Mouse (Mus musculus) hindbrain, embryonic 16.5 days (tissue): ENCODE measurements around the gene Rdh9. TPM values are rescaled to one million over a fixed set of nuclear protein-coding genes. Genes with fewer than 3 reads are reported as not detected.

Experiments
- ATAC-seq: fragments of 200-750 bp; cut with Nextera tagmentation; 2 replicates; pipeline ENCODE4 v1.8.0; 2017; ENCODE audit warnings: moderate TSS enrichment, moderate library complexity
- H3K27ac ChIP-seq: fragments of 300-500 bp; sonication (generic); 2 replicates; pipeline ENCODE4 v1.5.1; 2014; ENCODE audit warnings: low read depth, mild to moderate bottlenecking, control low read depth, low read length, moderate library complexity
- H3K27me3 ChIP-seq: fragments of 300-500 bp; sonication (generic); replicated peaks from 2 replicates; pipeline ENCODE4 v1.6.1; 2014; ENCODE audit warnings: low read length; ENCODE audit not compliant: control insufficient read depth, insufficient read depth
- H3K36me3 ChIP-seq: fragments of 300-500 bp; sonication (generic); 2 replicates; pipeline ENCODE4 v1.6.1; 2014; ENCODE audit warnings: mild to moderate bottlenecking, low read length, moderate library complexity, mixed read lengths; ENCODE audit not compliant: control insufficient read depth, insufficient read depth
- H3K4me1 ChIP-seq: fragments of 300-500 bp; sonication (generic); 2 replicates; pipeline ENCODE4 v1.6.1; 2014; ENCODE audit warnings: low read depth, low read length; ENCODE audit not compliant: control insufficient read depth, insufficient read depth
- H3K4me2 ChIP-seq: fragments of 300-500 bp; sonication (generic); 2 replicates; pipeline ENCODE4 v1.6.1; 2014; ENCODE audit warnings: mild to moderate bottlenecking, low read length, control low read depth, moderate library complexity
- H3K4me3 ChIP-seq: fragments of 300-500 bp; sonication (generic); 2 replicates; pipeline ENCODE4 v1.5.1; 2014; ENCODE audit warnings: mild to moderate bottlenecking, low read length, control low read depth, moderate library complexity
- H3K9ac ChIP-seq: fragments of 300-500 bp; sonication (generic); 2 replicates; pipeline ENCODE4 v1.6.1; 2014; ENCODE audit warnings: low read depth, mild to moderate bottlenecking, control low read depth, low read length, moderate library complexity
- H3K9me3 ChIP-seq: fragments of 300-500 bp; sonication (generic); 2 replicates; pipeline ENCODE4 v1.6.1; 2014; ENCODE audit warnings: mild to moderate bottlenecking, low read length, moderate library complexity; ENCODE audit not compliant: control insufficient read depth
- WGBS: fragments of 180-500 bp; shearing (Covaris S2); extraction: QIAGEN DNeasy Blood & Tissue Kit; methylation state at CpG from one replicate; pipeline ENCODE4 v1.1.7; 2014; 5-methylcytosine and 5-hydroxymethylcytosine counted together
- polyA plus RNA-seq: library from polyadenylated mRNA; unstranded; fragments of >200 nt; fragmentation: Nextera tagmentation; extraction: Ambion mirVana; gene quantifications from 2 replicates; pipeline ENCODE4 v1.2.1, GENCODE M21; 2015

The Rdh9 gene
- polyA plus RNA-seq, result 0.20 and 0.21 TPM in 2 replicates

DNA sequence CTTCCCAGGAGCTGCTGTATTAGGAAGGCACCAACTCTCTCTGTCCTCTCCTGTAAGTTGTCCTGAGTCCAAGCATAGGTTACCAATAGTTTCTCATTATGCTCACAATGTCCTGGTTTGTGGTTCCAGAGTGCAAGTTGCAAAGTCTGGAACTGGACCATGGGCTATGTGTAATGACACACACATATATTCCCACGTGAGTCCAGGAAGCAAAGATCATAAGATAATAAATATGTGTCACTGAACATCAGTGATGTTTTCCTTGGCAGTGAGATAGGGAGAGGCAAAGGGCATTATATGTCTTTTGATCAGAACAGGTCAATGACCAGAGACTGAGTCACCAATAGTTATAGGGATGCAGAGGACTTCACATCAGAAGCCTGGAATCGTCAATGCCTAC is at the start of gene Rdh9:
Gene Rdh9 (plus strand): TSS at position 376 of the 400 bp plus-strand sequence.
- no peak within 1 kb of the TSS for H3K4me3 ChIP-seq
- H3K4me2 ChIP-seq, result no peak within 1 kb of the TSS
- WGBS, result 88% methylated on average over 2 of the region's 2 CpGs
- no peaks in the 10 kb centered on the region for H3K4me1 ChIP-seq
- no peaks in the 10 kb centered on the region for H3K27me3 ChIP-seq
- no peak within 1 kb of the TSS for H3K27ac ChIP-seq
- no peaks in the 10 kb centered on the region for H3K36me3 ChIP-seq
- ATAC-seq, result no peak
- no peaks in the 10 kb centered on the region for H3K9me3 ChIP-seq
- no peak within 1 kb of the TSS for H3K9ac ChIP-seq

DNA sequence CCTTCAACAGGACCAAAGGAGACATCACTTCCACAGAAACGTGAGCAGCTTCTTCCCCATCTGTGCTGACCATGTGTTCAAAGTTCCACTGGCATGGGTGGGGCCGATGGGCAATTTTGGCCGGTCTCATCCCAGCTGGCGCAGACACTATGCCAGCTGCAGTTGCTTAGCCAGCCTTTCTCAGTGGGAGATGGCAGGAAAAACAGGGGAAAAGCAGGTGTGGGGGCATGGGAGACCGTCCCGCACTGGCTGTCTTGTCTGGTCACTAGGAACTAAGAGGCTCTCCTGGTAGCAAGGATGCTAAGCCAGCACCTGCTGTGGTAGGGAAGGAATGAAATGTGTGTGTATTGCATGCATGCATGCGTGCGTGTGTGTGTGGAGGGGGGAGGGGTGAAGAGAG is 47.7 kb upstream of the Rdh9 start:
- H3K27me3 ChIP-seq, result no peaks in the 10 kb centered on the region
- no peaks in the 10 kb centered on the region for H3K36me3 ChIP-seq
- no peak overlapping the region for H3K9ac ChIP-seq
- H3K4me2 ChIP-seq, result no peak overlapping the region
- peak; percentile 72 for ATAC-seq
- 57% methylated on average over 8 of the region's 8 CpGs for WGBS
- no peak overlapping the region for H3K4me3 ChIP-seq
- H3K27ac ChIP-seq, result no peak overlapping the region
- H3K9me3 ChIP-seq, result no peaks in the 10 kb centered on the region
- H3K4me1 ChIP-seq, result peaks cover 2% of the 10 kb centered on the region; the same call in 1 of the 2 replicates

DNA sequence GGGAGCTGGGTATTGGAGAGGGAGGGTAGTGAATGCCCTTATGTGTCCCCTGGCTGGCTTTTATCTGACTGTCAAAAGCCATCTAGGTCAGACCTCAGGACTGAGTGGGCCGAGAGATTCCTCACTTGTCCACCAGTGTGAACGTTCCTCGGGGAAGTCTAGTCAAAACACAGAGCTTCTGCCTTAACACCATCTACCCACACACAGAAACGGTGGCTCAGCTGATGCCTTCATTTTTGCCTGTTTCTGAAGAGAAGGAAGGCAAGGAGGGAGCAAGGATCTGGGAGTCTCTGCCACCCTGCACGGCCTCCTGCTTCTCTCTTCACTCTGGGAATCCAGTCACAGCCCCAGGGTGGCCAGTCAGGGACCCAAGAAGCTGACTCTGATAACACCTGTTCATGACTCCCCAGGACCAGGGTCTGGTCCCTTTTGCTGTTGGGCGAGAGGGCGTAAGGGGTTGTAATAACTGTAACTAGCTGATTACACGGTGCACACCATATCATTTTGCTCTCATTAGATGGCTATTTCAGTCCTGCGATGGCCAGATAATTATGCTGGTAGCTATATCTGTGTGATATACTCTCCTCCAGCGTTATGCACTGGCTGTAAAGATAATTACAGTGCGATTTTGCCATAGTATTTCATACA is 45.8 kb upstream of the Rdh9 start:
- Histone ChIP-seq H3K9ac (no peak overlapping the region), H3K4me3 (no peak overlapping the region), H3K36me3 (no peaks in the 10 kb centered on the region), H3K9me3 (no peaks in the 10 kb centered on the region), H3K27ac (no peak overlapping the region), H3K4me2 (no peak overlapping the region), H3K4me1 (peaks cover 2% of the 10 kb centered on the region; the same call in 1 of the 2 replicates), H3K27me3 (no peaks in the 10 kb centered on the region)
- WGBS, result 52% methylated on average over 11 of the region's 11 CpGs
- ATAC-seq, result no peak

DNA sequence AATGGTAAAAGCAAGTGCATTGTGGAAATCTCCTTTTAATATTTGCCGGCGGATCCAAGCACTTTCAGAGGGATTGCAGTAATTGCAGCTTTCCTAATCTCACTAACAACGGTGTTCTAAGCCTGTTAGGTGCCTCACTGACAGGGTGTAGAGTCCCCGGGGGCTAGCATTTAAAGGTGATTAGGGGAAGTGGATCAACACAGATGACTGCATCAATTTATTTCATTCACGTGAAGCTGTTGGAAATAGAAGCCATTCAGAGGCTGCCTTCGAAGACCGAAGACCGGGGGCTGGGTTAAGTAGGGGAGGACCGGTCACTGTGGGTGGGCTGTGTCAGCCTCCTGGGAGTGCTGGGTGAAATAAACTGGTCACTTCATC is 45.3 kb upstream of the Rdh9 start:
- H3K27me3 ChIP-seq, result no peaks in the 10 kb centered on the region
- H3K9ac ChIP-seq, result no peak overlapping the region
- WGBS, result 28% methylated on average over 9 of the region's 9 CpGs
- H3K9me3 ChIP-seq, result no peaks in the 10 kb centered on the region
- no peak for ATAC-seq
- H3K4me2 ChIP-seq, result no peak overlapping the region
- H3K4me3 ChIP-seq, result no peak overlapping the region
- no peak overlapping the region for H3K27ac ChIP-seq
- H3K36me3 ChIP-seq, result no peaks in the 10 kb centered on the region
- H3K4me1 ChIP-seq, result peaks cover 2% of the 10 kb centered on the region; the same call in 1 of the 2 replicates

DNA sequence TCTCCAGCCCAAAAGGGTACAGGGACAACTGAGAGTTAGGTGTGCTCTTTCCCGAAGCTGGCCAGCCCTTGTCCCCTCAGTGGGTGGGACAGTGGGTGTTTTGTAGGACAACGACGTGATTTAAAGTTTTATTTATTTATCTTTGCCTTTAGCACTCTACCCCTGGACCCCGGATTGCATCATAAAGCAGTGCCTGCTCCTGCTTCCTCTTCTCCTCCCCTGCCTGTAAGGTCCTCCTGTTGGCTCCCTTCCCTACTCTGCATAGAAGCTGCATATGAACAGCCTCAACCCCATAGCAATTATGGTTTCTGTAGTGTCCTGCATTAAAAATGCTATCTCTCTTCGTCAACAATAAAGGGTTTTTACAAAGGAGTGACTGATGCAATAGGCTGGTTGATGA is 44.8 kb upstream of the Rdh9 start:
- no peaks in the 10 kb centered on the region for H3K9me3 ChIP-seq
- no peak overlapping the region for H3K4me3 ChIP-seq
- no peak for ATAC-seq
- H3K36me3 ChIP-seq, result no peaks in the 10 kb centered on the region
- peaks cover 2% of the 10 kb centered on the region; the same call in 1 of the 2 replicates for H3K4me1 ChIP-seq
- no peak overlapping the region for H3K27ac ChIP-seq
- H3K4me2 ChIP-seq, result no peak overlapping the region
- 41% methylated on average over 5 of the region's 5 CpGs for WGBS
- no peaks in the 10 kb centered on the region for H3K27me3 ChIP-seq
- no peak overlapping the region for H3K9ac ChIP-seq

DNA sequence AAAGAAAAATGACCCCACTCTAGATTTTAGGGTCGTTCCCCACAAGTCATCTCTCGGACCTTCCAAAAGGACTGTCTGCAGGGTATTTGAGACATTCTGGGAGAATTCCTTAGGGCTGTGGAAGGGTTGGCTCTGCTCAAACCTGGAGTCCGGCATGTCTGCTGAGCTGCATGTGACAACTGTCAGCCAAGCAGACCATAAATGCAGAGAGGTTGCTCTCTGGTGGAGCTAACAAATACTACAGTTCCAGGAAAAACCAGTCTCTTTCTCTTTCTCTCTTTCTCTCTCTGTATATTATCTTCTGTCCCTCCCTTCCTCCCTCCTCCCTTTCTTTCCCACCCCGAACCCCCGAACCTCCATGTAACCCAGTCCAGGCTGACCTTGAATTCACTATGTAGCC is 41.8 kb upstream of the Rdh9 start:
- no peak overlapping the region for H3K4me2 ChIP-seq
- peaks cover 2% of the 10 kb centered on the region; the same call in 1 of the 2 replicates for H3K4me1 ChIP-seq
- no peak overlapping the region for H3K4me3 ChIP-seq
- no peaks in the 10 kb centered on the region for H3K9me3 ChIP-seq
- H3K36me3 ChIP-seq, result no peaks in the 10 kb centered on the region
- WGBS, result 53% methylated on average over 5 of the region's 5 CpGs
- H3K27me3 ChIP-seq, result no peaks in the 10 kb centered on the region
- no peak overlapping the region for H3K27ac ChIP-seq
- no peak for ATAC-seq
- no peak overlapping the region for H3K9ac ChIP-seq

DNA sequence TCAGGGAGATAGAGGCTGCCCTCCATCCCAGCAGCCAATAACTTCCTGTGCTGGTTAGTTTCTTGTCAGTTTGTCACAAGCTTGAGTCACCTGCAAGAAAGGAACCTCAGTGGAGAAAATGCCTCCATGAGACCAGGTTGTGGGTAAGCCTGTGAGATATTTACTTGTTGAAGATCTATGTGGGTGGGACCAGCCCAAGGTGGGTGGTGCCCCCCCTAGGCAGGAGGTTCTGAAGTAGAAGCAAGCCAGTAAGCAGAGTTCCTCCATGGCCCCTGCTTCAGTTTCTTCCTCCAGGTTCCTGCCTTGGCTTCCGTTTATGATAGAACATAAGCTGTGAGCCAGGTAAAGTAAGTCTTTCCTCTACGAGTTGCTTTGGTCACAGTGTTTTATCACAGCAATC is 39.9 kb upstream of the Rdh9 start:
- Histone ChIP-seq H3K9me3 (no peaks in the 10 kb centered on the region), H3K4me3 (no peak overlapping the region), H3K27me3 (no peaks in the 10 kb centered on the region), H3K4me2 (no peak overlapping the region), H3K9ac (no peak overlapping the region), H3K27ac (no peak overlapping the region), H3K36me3 (no peaks in the 10 kb centered on the region), H3K4me1 (peaks cover 10% of the 10 kb centered on the region)
- no peak for ATAC-seq
- WGBS, result 84% methylated on average over 2 of the region's 2 CpGs

DNA sequence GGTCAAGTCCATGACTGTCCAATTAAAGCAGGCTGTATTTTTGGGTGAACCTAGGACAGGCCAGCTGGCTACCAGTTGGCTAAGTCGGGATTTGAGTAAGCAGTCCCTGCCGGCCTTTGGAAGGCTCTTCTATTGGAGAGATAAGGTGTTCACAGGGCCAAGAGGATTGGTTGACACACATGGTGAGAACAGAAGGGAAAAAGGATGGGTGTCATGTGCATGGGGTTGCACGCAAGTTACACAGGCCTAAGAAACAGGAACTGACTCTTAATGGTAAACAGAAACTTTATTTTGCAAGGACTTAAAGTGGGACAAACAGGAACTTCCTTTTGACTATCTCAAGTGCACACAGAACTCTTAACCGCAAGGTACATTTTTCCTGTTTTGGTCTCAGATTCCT is 39.3 kb upstream of the Rdh9 start:
- H3K27me3 ChIP-seq, result no peaks in the 10 kb centered on the region
- ATAC-seq, result no peak
- H3K9me3 ChIP-seq, result no peaks in the 10 kb centered on the region
- no peak overlapping the region for H3K9ac ChIP-seq
- H3K4me3 ChIP-seq, result no peak overlapping the region
- H3K27ac ChIP-seq, result no peak overlapping the region
- H3K4me2 ChIP-seq, result no peak overlapping the region
- peaks cover 4% of the 10 kb centered on the region; the same call in 1 of the 2 replicates for H3K36me3 ChIP-seq
- H3K4me1 ChIP-seq, result peaks cover 10% of the 10 kb centered on the region
- WGBS, result 75% methylated on average over 4 of the region's 4 CpGs

DNA sequence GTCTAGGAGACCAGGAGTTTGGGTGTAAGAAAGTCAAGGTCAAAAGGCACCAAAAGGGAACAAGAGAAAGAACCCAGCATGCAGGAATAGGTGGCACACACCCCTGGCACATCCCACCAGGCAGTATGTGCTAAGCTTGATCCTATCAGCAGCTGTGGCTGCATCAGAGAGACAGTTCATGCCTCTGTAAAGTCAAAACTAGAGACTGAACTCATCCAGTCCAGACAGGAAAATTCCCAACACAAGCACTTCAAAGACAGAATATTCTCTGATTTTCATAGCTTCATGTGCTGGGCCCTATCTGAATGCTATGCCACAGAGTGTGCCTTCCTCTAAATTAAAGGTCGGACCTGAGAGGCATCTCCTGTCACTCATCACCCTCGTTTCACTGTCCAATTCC is 38.6 kb upstream of the Rdh9 start:
- no peak for ATAC-seq
- Histone ChIP-seq H3K36me3 (peaks cover 9% of the 10 kb centered on the region), H3K4me2 (no peak overlapping the region), H3K27me3 (no peaks in the 10 kb centered on the region), H3K27ac (no peak overlapping the region), H3K9me3 (no peaks in the 10 kb centered on the region), H3K4me1 (peaks cover 10% of the 10 kb centered on the region), H3K4me3 (no peak overlapping the region), H3K9ac (no peak overlapping the region)
- WGBS, result 27% methylated on average over 2 of the region's 2 CpGs
